ENCODE assay signal across 8 mouse cellular contexts in the genomic region with DNA sequence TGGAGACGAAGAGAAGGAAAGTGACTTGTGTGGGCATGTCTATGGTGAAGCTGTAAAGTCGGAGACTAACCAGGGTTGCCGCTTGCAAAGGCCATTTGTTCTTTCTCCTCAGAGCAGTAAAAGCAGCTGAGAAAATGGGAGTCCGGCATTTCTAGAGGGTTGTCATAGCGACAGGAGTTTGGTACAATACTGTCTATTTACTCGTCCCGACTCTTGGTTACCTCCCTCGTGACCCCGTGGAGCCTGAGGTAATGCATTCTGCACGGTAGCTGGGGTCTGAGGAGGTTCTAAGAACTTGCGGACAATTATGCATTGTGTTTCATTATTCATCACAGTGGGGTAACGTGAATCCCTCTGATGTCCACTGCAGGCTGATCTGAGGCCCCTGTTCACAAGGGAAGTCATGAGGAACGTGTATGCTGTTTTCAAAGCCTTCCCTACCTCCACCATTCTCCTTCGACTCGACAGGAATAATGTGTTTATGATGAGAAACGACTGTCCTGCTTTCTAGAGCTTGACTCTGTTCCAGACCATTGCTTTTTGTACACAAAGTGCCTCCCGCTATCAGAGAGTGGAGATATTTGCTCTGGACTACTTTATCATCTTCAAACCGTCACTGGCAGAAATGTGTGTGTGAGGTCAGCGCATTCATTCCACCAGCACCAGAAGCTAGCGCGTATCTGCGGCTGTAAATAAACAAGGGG. TPM values are rescaled to one million over a fixed set of nuclear protein-coding genes. Genes with fewer than 3 reads are reported as not detected.
A peak's percentile ranks its signal among the peaks of the same experiment; 100 is the strongest.
DNase-seq lines count a peak whose midpoint lies in the region; ATAC-seq and TF ChIP-seq lines count a peak whose summit lies in the region.

No protein-coding gene starts in this region.

- H3K4me2 ChIP-seq in intestine, postnatal 0 days (replicated peaks; ENCODE audit: low read depth) = peak overlapping the region; percentile 63
- H3K4me2 ChIP-seq in limb, embryonic 12.5 days = peak overlapping the region; percentile 62
- peak overlapping the region; percentile 60 for H3K4me2 ChIP-seq in midbrain, embryonic 14.5 days (ENCODE audit: low read length)

- 10% methylated on average over 22 of the region's 22 CpGs for WGBS in intestine, postnatal 0 days
- WGBS in limb, embryonic 12.5 days = 24% methylated on average over 22 of the region's 22 CpGs
- 2% methylated on average over 22 of the region's 22 CpGs for WGBS in midbrain, embryonic 14.5 days

- ATAC-seq in intestine, postnatal 0 days = peak; percentile 57; the same call in 1 of the 2 replicates
- no peak; the same call in 1 of the 2 replicates for ATAC-seq in limb, embryonic 12.5 days (ENCODE audit: insufficient number of reproducible peaks, insufficient read depth, low FRiP score, low TSS enrichment, low read depth)
- ATAC-seq in midbrain, embryonic 14.5 days (ENCODE audit: low FRiP score, low TSS enrichment) = peak; percentile 91
- ATAC-seq in monocyte, adult 5-6 weeks (replicated peaks; ENCODE audit: insufficient number of reproducible peaks, low FRiP score, low TSS enrichment, poor library complexity, severe bottlenecking) = no peak

- DNase-seq in ES-E14 (ENCODE audit: low read depth, low spot score) = peak; percentile 39
- peak; percentile 26 for DNase-seq in brain, embryonic 18.5 days (ENCODE audit: low read depth, low spot score)
- DNase-seq in frontal cortex, postnatal 14 days (ENCODE audit: low spot score in 2 of 2) = peak; percentile 6 to 13
- peak; percentile 85 for DNase-seq in midbrain, embryonic 14.5 days
- no peak for DNase-seq in T-cell, adult 2 months (ENCODE audit: low spot score)

- H3K4me1 ChIP-seq in ES-E14 (ENCODE audit: control insufficient read depth in 2 of 2, insufficient read depth in 2 of 2, low read length in 2 of 2, poor library complexity in 1 of 2) = peaks cover 0 to 5% of the 10 kb centered on the region in 2 experiments; a peak in 1 of 4 replicates
- H3K4me1 ChIP-seq in intestine, postnatal 0 days (replicated peaks; ENCODE audit: control insufficient read depth, insufficient read depth, low read length) = 0 out of 2 replicates have a peak, but pooled peaks cover 5% of the 10 kb centered on the region
- peaks cover 12% of the 10 kb centered on the region; the same call in 1 of the 2 replicates for H3K4me1 ChIP-seq in limb, embryonic 12.5 days (replicated peaks)
- peaks cover 4% of the 10 kb centered on the region; the same call in 1 of the 2 replicates for H3K4me1 ChIP-seq in midbrain, embryonic 14.5 days (ENCODE audit: control insufficient read depth, insufficient read depth, low read length)

- in situ Hi-C loops in ES-E14 (cut with MboI; ENCODE audit: low sequenced_read_pairs in 2 of 2, unreplicated experiment in 2 of 2) = no loop called here

- no peak overlapping the region for H3K9ac ChIP-seq in ES-E14 (ENCODE audit: insufficient read depth, low read depth, low read length, poor library complexity, severe bottlenecking)
- no peak overlapping the region for H3K9ac ChIP-seq in intestine, postnatal 0 days (ENCODE audit: low read depth, low read length)
- no peak overlapping the region for H3K9ac ChIP-seq in limb, embryonic 12.5 days (replicated peaks)
- no peak overlapping the region; the same call in 1 of the 2 replicates for H3K9ac ChIP-seq in midbrain, embryonic 14.5 days (replicated peaks; ENCODE audit: low read length)

- no peak overlapping the region for H3K4me3 ChIP-seq in ES-E14 (ENCODE audit: insufficient read depth in 1 of 2, low read depth in 1 of 2, low read length in 2 of 2, poor library complexity in 1 of 2, severe bottlenecking in 1 of 2)
- peak overlapping the region; percentile 24 for H3K4me3 ChIP-seq in intestine, postnatal 0 days (ENCODE audit: low read depth, low read length)
- peak overlapping the region; percentile 30 for H3K4me3 ChIP-seq in limb, embryonic 12.5 days (replicated peaks)
- H3K4me3 ChIP-seq in midbrain, embryonic 14.5 days (replicated peaks; ENCODE audit: low read depth, low read length) = peak overlapping the region; percentile 27

- TF ChIP-seq CTCF in intestine, postnatal 0 days (IDR thresholded peaks at IDR 0.05; ENCODE audit: low read depth) = no peak

- H3K36me3 ChIP-seq in ES-E14 (ENCODE audit: control insufficient read depth, insufficient read depth, low read length, poor library complexity, severe bottlenecking) = no peaks in the 10 kb centered on the region
- H3K36me3 ChIP-seq in intestine, postnatal 0 days (ENCODE audit: control insufficient read depth, insufficient read depth) = no peaks in the 10 kb centered on the region
- no peaks in the 10 kb centered on the region for H3K36me3 ChIP-seq in limb, embryonic 12.5 days
- H3K36me3 ChIP-seq in midbrain, embryonic 14.5 days (ENCODE audit: control insufficient read depth, insufficient read depth, low read length) = no peaks in the 10 kb centered on the region

- no peaks in the 10 kb centered on the region for H3K9me3 ChIP-seq in ES-E14 (ENCODE audit: control insufficient read depth, insufficient read depth, low read depth, low read length)
- H3K9me3 ChIP-seq in intestine, postnatal 0 days (ENCODE audit: control insufficient read depth) = no peaks in the 10 kb centered on the region
- no peaks in the 10 kb centered on the region for H3K9me3 ChIP-seq in limb, embryonic 12.5 days
- H3K9me3 ChIP-seq in midbrain, embryonic 14.5 days (ENCODE audit: control insufficient read depth, low read length) = no peaks in the 10 kb centered on the region

- no peak overlapping the region for H3K27ac ChIP-seq in ES-E14 (ENCODE audit: insufficient read depth, low read depth, low read length, poor library complexity, severe bottlenecking)
- no peak overlapping the region for H3K27ac ChIP-seq in intestine, postnatal 0 days (ENCODE audit: low read depth, low read length)
- no peak overlapping the region for H3K27ac ChIP-seq in limb, embryonic 12.5 days
- H3K27ac ChIP-seq in midbrain, embryonic 14.5 days (replicated peaks; ENCODE audit: low read depth, low read length) = peak overlapping the region; percentile 74

- H3K27me3 ChIP-seq in intestine, postnatal 0 days (replicated peaks; ENCODE audit: control insufficient read depth, insufficient read depth, low read length) = no peaks in the 10 kb centered on the region
- peaks cover 2% of the 10 kb centered on the region; the same call in 1 of the 2 replicates for H3K27me3 ChIP-seq in limb, embryonic 12.5 days
- no peaks in the 10 kb centered on the region for H3K27me3 ChIP-seq in midbrain, embryonic 14.5 days (ENCODE audit: control insufficient read depth, insufficient read depth, low read length)

TF ChIP-seq in ES-E14, 5 proteins besides CTCF, POLR2A, EP300 and RAD21:
- no peak for TF ChIP-seq MAFK (IDR thresholded peaks at IDR 0.05; ENCODE audit: insufficient read depth, low read depth, low read length)
TF ChIP-seq in ES-E14: peak in this region for 0.

RNA-seq across cellular contexts. Expression of gene Ednrb, which starts 55.1 kb away (rescaled TPM):
- total RNA-seq in ES-E14 (2012; rRNA removed) = 0.11 and 0.18 TPM in 2 replicates
- polyA plus RNA-seq in intestine, postnatal 0 days (2015; fragmentation: Nextera tagmentation; extraction: Ambion mirVana) = 70.5 and 74.2 TPM in 2 replicates
- 10.5 and 12.5 TPM in 2 replicates for polyA plus RNA-seq in limb, embryonic 12.5 days (2016; fragmentation: Nextera tagmentation; extraction: Ambion mirVana)
- polyA plus RNA-seq in midbrain, embryonic 14.5 days (2014; fragmentation: Nextera tagmentation; extraction: Ambion mirVana) = 111 and 125 TPM in 2 replicates
- total RNA-seq in monocyte, adult 5-6 weeks (2017) = not detected in 3 replicates

Comparison
In these comparisons a context has a peak if more than half of its experiments do, and no peak if none do; other contexts are left out.
1. H3K4me3 ChIP-seq: peak in intestine, postnatal 0 days (single experiment), limb, embryonic 12.5 days (single experiment) and midbrain, embryonic 14.5 days (single experiment); none in ES-E14 (0 of 2).
2. ATAC-seq: peak in intestine, postnatal 0 days (single experiment) and midbrain, embryonic 14.5 days (single experiment); none in limb, embryonic 12.5 days (single experiment) and monocyte, adult 5-6 weeks (single experiment).
3. Peak in every context shown above with its lines, with median percentiles within 50 percentile points of each other: H3K4me2 ChIP-seq.